Mouse (Mus musculus) left cerebral cortex, adult 2 months (tissue): ENCODE measurements around the gene Stim1. TPM values are rescaled to one million over a fixed set of nuclear protein-coding genes. Genes with fewer than 3 reads are reported as not detected.

Source experiments
- DNase-seq, 2 experiments: peaks; one replicate each; pipeline ENCODE4 v3.0.0; 2021 to 2022; ENCODE audit warnings: low spot score in 2 of 2, mixed read lengths in 1 of 2; ENCODE audit errors: extremely low spot score in 1 of 2
- H3K27ac ChIP-seq: fragments of 200-600 bp; 2 replicates; pipeline ENCODE4 v1.8.1; 2022
- H3K4me3 ChIP-seq: fragments of 200-600 bp; 2 replicates; pipeline ENCODE4 v1.8.1; 2022
- CTCF ChIP-seq: fragments of 200-600 bp; IDR thresholded peaks from 2 replicates; pipeline ENCODE4 v1.8.1; 2022; ENCODE audit warnings: antibody characterized with exemption, mild to moderate bottlenecking, moderate library complexity
- intact Hi-C: fragments of 180-260 bp; cut with DNase I; formaldehyde crosslinking; loops from one replicate; pipeline ENCODE4 v1.15.1; 2025
- total RNA-seq, 2 experiments: library from RNA; stranded (reverse); gene quantifications; 2 replicates each; pipeline ENCODE4 v1.2.3; 2021

The Stim1 gene
- total RNA-seq, 2 experiments from 2014 or later, result 79.9 to 85.5 TPM

GRCm38 (mm10) chr7:102268395-102268748, 766 bp downstream of the Stim1 start:
- no peak for TF ChIP-seq CTCF
- Histone ChIP-seq H3K4me3 (peak overlapping the region; percentile 100), H3K27ac (peak overlapping the region; percentile 85; the same call in 1 of the 2 replicates)
- intact Hi-C loops, result loop anchor here (5.0 kb wide), 2 partner anchors 84 to 99 kb away; no protein-coding TSS in a partner anchor
- DNase-seq, result no peak

GRCm38 (mm10) chr7:102272422-102272948, 4.9 kb downstream of the Stim1 start:
- H3K27ac ChIP-seq, result no peak overlapping the region
- H3K4me3 ChIP-seq, result no peak overlapping the region
- no peak for DNase-seq
- intact Hi-C loops, result no loop called here
- TF ChIP-seq CTCF, result no peak

- no peak overlapping the region for H3K4me3 ChIP-seq
- intact Hi-C loops, result no loop called here
- TF ChIP-seq CTCF, result no peak
- DNase-seq, result no peak
- no peak overlapping the region for H3K27ac ChIP-seq
These were observed 13.8 kb downstream of the Stim1 start for GRCm38 (mm10) chr7:102281403-102281802.

GRCm38 (mm10) chr7:102282261-102282660, 14.7 kb downstream of the Stim1 start:
- no peak for DNase-seq
- intact Hi-C loops, result no loop called here
- Histone ChIP-seq H3K27ac (no peak overlapping the region), H3K4me3 (no peak overlapping the region)
- no peak for TF ChIP-seq CTCF

- intact Hi-C loops, result no loop called here
- no peak for TF ChIP-seq CTCF
- DNase-seq, result no peak
These were observed 21.9 kb downstream of the Stim1 start for GRCm38 (mm10) chr7:102289466-102289865.

GRCm38 (mm10) chr7:102292228-102292627, 24.6 kb downstream of the Stim1 start:
- no peak overlapping the region for H3K4me3 ChIP-seq
- DNase-seq, result no peak
- no peak overlapping the region for H3K27ac ChIP-seq
- intact Hi-C loops, result no loop called here
- no peak for TF ChIP-seq CTCF

More at GRCm38 (mm10) chr7:102289466-102289865, 21.9 kb downstream of the Stim1 start:
- H3K27ac ChIP-seq, result no peak overlapping the region
- no peak overlapping the region for H3K4me3 ChIP-seq

- no peak for TF ChIP-seq CTCF
- Histone ChIP-seq H3K27ac (no peak overlapping the region), H3K4me3 (no peak overlapping the region)
- intact Hi-C loops, result no loop called here
- no peak for DNase-seq
These were observed 25.6 kb downstream of the Stim1 start for GRCm38 (mm10) chr7:102293234-102293633.

- intact Hi-C loops, result no loop called here
- TF ChIP-seq CTCF, result no peak
These were observed 33.2 kb downstream of the Stim1 start for GRCm38 (mm10) chr7:102300761-102301160.

GRCm38 (mm10) chr7:102302471-102302870, 34.9 kb downstream of the Stim1 start:
- TF ChIP-seq CTCF, result no peak
- Histone ChIP-seq H3K4me3 (no peak overlapping the region), H3K27ac (no peak overlapping the region)
- intact Hi-C loops, result no loop called here
- no peak for DNase-seq

More at GRCm38 (mm10) chr7:102300761-102301160, 33.2 kb downstream of the Stim1 start:
- Histone ChIP-seq H3K4me3 (no peak overlapping the region), H3K27ac (no peak overlapping the region)
- DNase-seq, result no peak

GRCm38 (mm10) chr7:102305596-102305995, 38.0 kb downstream of the Stim1 start:
- H3K4me3 ChIP-seq, result no peak overlapping the region
- intact Hi-C loops, result no loop called here
- no peak for DNase-seq
- no peak overlapping the region for H3K27ac ChIP-seq
- no peak for TF ChIP-seq CTCF

GRCm38 (mm10) chr7:102310266-102310665, 42.7 kb downstream of the Stim1 start:
- no peak for DNase-seq
- Histone ChIP-seq H3K4me3 (no peak overlapping the region), H3K27ac (no peak overlapping the region)
- intact Hi-C loops, result no loop called here
- no peak for TF ChIP-seq CTCF

- Histone ChIP-seq H3K4me3 (no peak overlapping the region), H3K27ac (no peak overlapping the region)
- no peak for TF ChIP-seq CTCF
- intact Hi-C loops, result no loop called here
- DNase-seq, result no peak
These were observed 43.2 kb downstream of the Stim1 start for GRCm38 (mm10) chr7:102310821-102311220.

- Histone ChIP-seq H3K27ac (no peak overlapping the region), H3K4me3 (no peak overlapping the region)
- DNase-seq, result no peak
- TF ChIP-seq CTCF, result no peak
- intact Hi-C loops, result no loop called here
These were observed 45.4 kb downstream of the Stim1 start for GRCm38 (mm10) chr7:102312840-102313534.
